Comparison of ENCODE assay signal across 8 mouse cellular contexts in genomic region chr9:72437822-72438701, GRCm38 (mm10). TPM values are rescaled to one million over a fixed set of nuclear protein-coding genes. Genes with fewer than 3 reads are reported as not detected.
A peak's percentile ranks its signal among the peaks of the same experiment; 100 is the strongest.
DNase-seq lines count a peak whose midpoint lies in the region; ATAC-seq and TF ChIP-seq lines count a peak whose summit lies in the region.

Mns1 (plus strand) TSS chr9:72438011.

- H3K27me3 ChIP-seq in embryonic facial prominence, embryonic 14.5 days (replicated peaks; ENCODE audit: control insufficient read depth, insufficient read depth, low read length): no peaks in the 10 kb centered on the region
- H3K27me3 ChIP-seq in heart, adult 2 months (ENCODE audit: control insufficient read depth, insufficient read depth, low read length): no peaks in the 10 kb centered on the region
- no peaks in the 10 kb centered on the region for H3K27me3 ChIP-seq in limb, embryonic 13.5 days
- H3K27me3 ChIP-seq in midbrain, embryonic 16.5 days (ENCODE audit: control insufficient read depth, insufficient read depth, low read depth, low read length): no peaks in the 10 kb centered on the region

- H3K9me3 ChIP-seq in embryonic facial prominence, embryonic 14.5 days (ENCODE audit: control insufficient read depth, low read length): no peaks in the 10 kb centered on the region
- no peaks in the 10 kb centered on the region for H3K9me3 ChIP-seq in limb, embryonic 13.5 days
- H3K9me3 ChIP-seq in midbrain, embryonic 16.5 days (replicated peaks; ENCODE audit: control insufficient read depth, low read length, poor library complexity, severe bottlenecking): no peaks in the 10 kb centered on the region

- peaks cover 5% of the 10 kb centered on the region; the same call in 1 of the 2 replicates for H3K4me1 ChIP-seq in embryonic facial prominence, embryonic 14.5 days (ENCODE audit: control insufficient read depth, insufficient read depth, low read length)
- no peaks in the 10 kb centered on the region for H3K4me1 ChIP-seq in heart, adult 2 months (ENCODE audit: control insufficient read depth, insufficient read depth, low read length)
- peaks cover 13% of the 10 kb centered on the region for H3K4me1 ChIP-seq in limb, embryonic 13.5 days
- H3K4me1 ChIP-seq in midbrain, embryonic 16.5 days (ENCODE audit: control insufficient read depth, insufficient read depth, low read length): peaks cover 9% of the 10 kb centered on the region

- intact Hi-C loops in heart, adult 2 months (cut with DNase I): no loop called here

- ATAC-seq in embryonic facial prominence, embryonic 14.5 days (ENCODE audit: low read depth): peak; percentile 99
- peak; percentile 98 for ATAC-seq in limb, embryonic 13.5 days (ENCODE audit: low FRiP score, low read depth)
- peak; percentile 100 for ATAC-seq in midbrain, embryonic 16.5 days

- TF ChIP-seq CTCF in heart, adult 2 months (IDR thresholded peaks at IDR 0.05): peak; percentile 29

- no peaks in the 10 kb centered on the region for H3K79me2 ChIP-seq in heart, adult 2 months (replicated peaks; ENCODE audit: control insufficient read depth, insufficient read depth, low read length)

- peak within 1 kb of the TSS; percentile 76 for H3K4me2 ChIP-seq in embryonic facial prominence, embryonic 14.5 days (ENCODE audit: low read depth, low read length)
- H3K4me2 ChIP-seq in limb, embryonic 13.5 days (replicated peaks): peak within 1 kb of the TSS; percentile 83
- H3K4me2 ChIP-seq in midbrain, embryonic 16.5 days (ENCODE audit: low read length): peak within 1 kb of the TSS; percentile 99

- peak; percentile 95 for DNase-seq in 3T3-L1 (ENCODE audit: low read depth, low spot score)
- peak; percentile 82 to 90 for DNase-seq in adrenal gland, postnatal 4 days (ENCODE audit: low spot score in 2 of 2)
- peak; percentile 98 for DNase-seq in embryonic facial prominence, embryonic 14.5 days (ENCODE audit: low spot score)
- peak; percentile 94 for DNase-seq in heart, adult 2 months
- DNase-seq in kidney, adult 8-10 months: peak; percentile 91 to 94
- DNase-seq in spleen, postnatal 10 days (ENCODE audit: low spot score in 2 of 2): peak; percentile 91 to 95

- no peaks in the 10 kb centered on the region for H3K36me3 ChIP-seq in embryonic facial prominence, embryonic 14.5 days (ENCODE audit: control insufficient read depth, insufficient read depth, low read length)
- H3K36me3 ChIP-seq in heart, adult 2 months (ENCODE audit: control insufficient read depth, insufficient read depth, low read length): no peaks in the 10 kb centered on the region
- no peaks in the 10 kb centered on the region; the same call in 1 of the 2 replicates for H3K36me3 ChIP-seq in limb, embryonic 13.5 days
- no peaks in the 10 kb centered on the region for H3K36me3 ChIP-seq in midbrain, embryonic 16.5 days (ENCODE audit: control insufficient read depth, insufficient read depth, low read length)

- TF ChIP-seq POLR2A in heart, adult 2 months (IDR thresholded peaks at IDR 0.05; ENCODE audit: insufficient read depth, low read depth, low read length): no peak

- no peak for TF ChIP-seq EP300 in heart, adult 2 months (IDR thresholded peaks at IDR 0.05; ENCODE audit: insufficient read depth, low read depth, low read length)

- peak within 1 kb of the TSS; percentile 68 for H3K4me3 ChIP-seq in embryonic facial prominence, embryonic 14.5 days (ENCODE audit: low read depth, low read length)
- H3K4me3 ChIP-seq in heart, adult 2 months: peak within 1 kb of the TSS; percentile 62
- peak within 1 kb of the TSS; percentile 60 for H3K4me3 ChIP-seq in limb, embryonic 13.5 days
- peak within 1 kb of the TSS; percentile 65 for H3K4me3 ChIP-seq in midbrain, embryonic 16.5 days (ENCODE audit: low read depth, low read length)

- H3K9ac ChIP-seq in embryonic facial prominence, embryonic 14.5 days (ENCODE audit: low read depth, low read length): peak within 1 kb of the TSS; percentile 70
- peak within 1 kb of the TSS; percentile 43 for H3K9ac ChIP-seq in heart, adult 2 months (ENCODE audit: low read depth, low read length)
- H3K9ac ChIP-seq in limb, embryonic 13.5 days: peak within 1 kb of the TSS; percentile 71
- H3K9ac ChIP-seq in midbrain, embryonic 16.5 days (ENCODE audit: low read depth, low read length): peak within 1 kb of the TSS; percentile 58

- WGBS in embryonic facial prominence, embryonic 14.5 days: 1% methylated on average over 42 of the region's 43 CpGs
- WGBS in heart, adult 2 months: 4% methylated on average over 43 of the region's 43 CpGs
- 2% methylated on average over 43 of the region's 43 CpGs for WGBS in limb, embryonic 13.5 days
- 1% methylated on average over 43 of the region's 43 CpGs for WGBS in midbrain, embryonic 16.5 days

- peak within 1 kb of the TSS; percentile 39; the same call in 1 of the 2 replicates for H3K27ac ChIP-seq in embryonic facial prominence, embryonic 14.5 days (replicated peaks; ENCODE audit: low read depth, low read length)
- no peak within 1 kb of the TSS for H3K27ac ChIP-seq in heart, adult 2 months
- no peak within 1 kb of the TSS for H3K27ac ChIP-seq in limb, embryonic 13.5 days
- H3K27ac ChIP-seq in midbrain, embryonic 16.5 days (ENCODE audit: low read length): no peak within 1 kb of the TSS

RNA-seq across cellular contexts. Expression of gene Mns1, which starts in this region (rescaled TPM):
- total RNA-seq in adrenal gland, postnatal 4 days (2021): 1 to 10 TPM; 4.7 to 5.0 TPM
- polyA plus RNA-seq in embryonic facial prominence, embryonic 14.5 days (2014; fragmentation: Nextera tagmentation; extraction: Ambion mirVana): 22.7 and 24.3 TPM in 2 replicates
- total RNA-seq in heart, adult 2 months (2021): under 1 TPM; 0.14 to 0.42 TPM
- 0.06 and 0.16 TPM in 2 replicates for polyA plus RNA-seq in heart, adult 2 months (2012; rRNA removed)
- polyA plus RNA-seq in limb, embryonic 13.5 days (2015; fragmentation: Nextera tagmentation; extraction: Ambion mirVana): 25.0 and 30.1 TPM in 2 replicates
- 6.3 and 6.6 TPM in 2 replicates for polyA plus RNA-seq in midbrain, embryonic 16.5 days (2015; fragmentation: Nextera tagmentation; extraction: Ambion mirVana)

Comparison
In these comparisons a context has a peak if more than half of its experiments do, and no peak if none do; other contexts are left out.
1. Peak in DNase-seq, H3K4me3 ChIP-seq and H3K9ac ChIP-seq in heart, adult 2 months; RNA of the gene not detected or under 1 TPM.